Mouse (Mus musculus) mouse trophoblast stem cell (cell line): ENCODE measurements around the gene Gdpgp1.

Source experiments
- in situ Hi-C, 2 experiments: fragments of 300-500 bp; cut with MseI, MboI; formaldehyde crosslinking; loops; 2 replicates in 1 of 2; 3 replicates in 1 of 2; pipeline ENCODE4 v1.15.1; 2025

Gene Gdpgp1

DNA sequence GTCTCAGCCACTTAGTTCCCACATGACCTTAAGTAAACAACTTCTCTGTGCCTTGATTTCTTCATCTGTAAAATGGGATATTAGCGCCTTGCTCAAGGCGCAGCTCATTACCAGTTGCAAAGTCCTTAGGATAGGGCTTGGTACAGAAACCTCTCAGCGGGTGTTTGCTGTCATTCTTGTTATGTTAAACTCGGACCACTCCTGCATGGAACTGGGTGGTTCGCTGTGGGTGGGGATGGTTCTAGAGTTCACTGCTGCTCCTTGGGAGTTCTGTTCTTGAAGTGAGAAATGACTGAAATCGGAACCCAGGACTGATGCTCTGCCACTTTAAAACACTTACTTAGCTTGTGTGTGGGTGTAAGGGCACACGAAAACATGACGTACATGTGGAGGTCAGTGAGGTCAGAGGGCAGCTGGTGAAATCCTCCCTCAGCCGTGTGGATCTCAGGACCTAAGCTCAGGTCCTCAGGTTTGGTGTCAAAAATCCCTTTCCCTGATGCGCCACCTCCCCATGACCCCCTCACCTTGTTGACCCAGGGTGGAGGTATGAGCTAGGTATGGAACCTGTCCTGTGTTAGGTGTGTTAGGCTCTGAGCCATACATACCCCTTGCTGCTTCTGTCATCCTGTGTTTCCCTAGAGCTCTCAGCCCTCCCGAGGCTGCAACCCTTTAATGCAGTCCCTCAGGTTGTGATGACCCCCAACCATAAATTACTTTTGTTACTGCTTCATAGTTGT, 32.6 kb upstream of the Gdpgp1 start:
- in situ Hi-C loops, result no loop called here

DNA sequence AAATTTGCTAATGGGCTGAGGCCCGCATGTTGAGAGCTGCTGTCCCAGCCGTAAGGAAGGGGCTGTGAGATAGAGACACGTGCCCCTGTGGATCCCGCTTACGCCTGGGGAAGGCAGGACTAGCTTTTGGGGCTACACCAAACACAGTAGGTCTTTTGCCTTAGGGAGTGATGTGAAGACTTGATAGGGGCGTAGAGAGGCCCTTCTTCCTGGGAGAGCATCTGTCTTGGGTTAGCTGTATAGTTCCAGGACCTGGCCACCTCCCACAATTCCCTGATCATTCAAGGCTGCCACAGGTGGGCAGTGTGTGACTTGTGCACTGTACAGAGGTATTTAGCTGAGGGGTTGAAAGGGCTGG, 32.1 kb upstream of the Gdpgp1 start:
- in situ Hi-C loops, result no loop called here

DNA sequence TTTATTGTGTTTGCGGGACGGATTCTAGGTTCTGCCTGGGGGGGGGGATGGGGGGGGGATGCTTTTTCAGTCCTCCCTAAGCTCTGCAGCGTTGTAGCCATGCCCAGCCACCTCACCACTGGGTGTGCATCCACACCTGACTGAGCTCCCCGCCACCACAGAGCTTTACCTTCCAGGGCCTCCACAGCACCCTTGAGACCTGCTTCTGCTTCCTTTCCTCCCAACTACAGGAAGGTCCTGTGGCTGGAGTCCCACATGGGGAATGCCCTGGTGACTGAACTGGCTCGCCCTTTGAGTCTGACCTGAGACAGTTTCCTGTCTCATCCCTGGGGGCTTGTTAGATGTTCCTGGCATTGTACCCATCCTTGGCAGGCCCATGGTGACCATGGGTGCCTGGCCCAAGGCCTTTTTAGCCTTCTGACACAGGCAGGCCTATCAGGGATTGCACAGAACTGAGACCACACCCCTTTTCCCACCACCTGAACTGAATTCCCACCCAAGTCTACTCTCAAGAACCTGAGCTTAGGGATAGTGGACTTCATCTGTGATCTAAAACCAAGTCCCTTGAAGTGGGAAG, 31.6 kb upstream of the Gdpgp1 start:
- in situ Hi-C loops, result no loop called here

DNA sequence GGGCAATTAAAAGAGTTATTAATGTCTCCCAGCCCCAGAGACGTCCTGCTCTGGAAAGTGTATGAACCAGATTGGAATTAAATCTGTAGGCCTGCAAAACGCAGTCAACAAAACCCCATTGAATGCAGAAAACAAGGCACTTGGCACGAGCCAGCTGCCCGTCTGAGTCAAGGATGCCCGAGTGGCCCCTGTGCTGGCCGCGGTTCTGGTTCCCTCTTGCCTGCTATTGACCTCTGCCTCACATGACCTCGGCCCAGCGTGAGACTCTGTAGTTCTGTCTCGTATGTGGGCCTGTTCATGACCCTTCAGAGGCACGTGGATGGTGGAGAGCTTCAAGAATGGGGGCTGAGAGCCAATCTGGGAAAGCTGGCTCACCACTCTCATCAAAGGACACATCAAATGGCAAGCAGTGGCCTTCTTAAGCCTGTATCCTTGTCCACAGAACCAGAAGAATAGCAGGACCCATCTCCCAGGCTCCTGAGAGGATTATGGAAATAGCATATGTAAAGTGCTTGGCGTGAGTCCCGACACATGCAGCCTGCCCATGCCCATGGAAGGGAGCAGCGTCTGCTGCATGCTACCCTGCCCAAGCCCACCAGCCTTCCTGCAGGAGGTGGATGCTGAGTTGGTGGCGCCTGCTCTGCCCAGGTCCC, 30.7 kb upstream of the Gdpgp1 start:
- in situ Hi-C loops, result no loop called here

DNA sequence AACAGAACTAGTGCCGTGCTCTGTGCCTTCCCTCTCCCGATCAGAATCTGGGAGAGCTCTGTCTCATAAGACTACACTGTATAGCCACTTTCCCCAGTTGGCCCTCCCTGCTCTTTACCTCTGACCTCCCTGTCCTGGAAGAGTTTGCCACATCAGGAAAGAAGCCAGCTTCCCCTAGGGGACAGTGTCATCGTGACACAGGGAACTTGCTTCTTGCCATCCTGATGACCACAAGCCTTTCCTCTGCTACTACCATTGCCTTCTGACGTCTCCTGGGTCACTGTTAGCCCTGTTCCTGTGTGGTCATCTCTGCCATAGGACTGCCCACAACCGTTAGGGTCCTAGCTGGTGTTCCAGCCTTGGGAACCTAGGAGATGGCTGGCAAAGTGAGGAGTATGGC, 29.7 kb upstream of the Gdpgp1 start:
- in situ Hi-C loops, result no loop called here

DNA sequence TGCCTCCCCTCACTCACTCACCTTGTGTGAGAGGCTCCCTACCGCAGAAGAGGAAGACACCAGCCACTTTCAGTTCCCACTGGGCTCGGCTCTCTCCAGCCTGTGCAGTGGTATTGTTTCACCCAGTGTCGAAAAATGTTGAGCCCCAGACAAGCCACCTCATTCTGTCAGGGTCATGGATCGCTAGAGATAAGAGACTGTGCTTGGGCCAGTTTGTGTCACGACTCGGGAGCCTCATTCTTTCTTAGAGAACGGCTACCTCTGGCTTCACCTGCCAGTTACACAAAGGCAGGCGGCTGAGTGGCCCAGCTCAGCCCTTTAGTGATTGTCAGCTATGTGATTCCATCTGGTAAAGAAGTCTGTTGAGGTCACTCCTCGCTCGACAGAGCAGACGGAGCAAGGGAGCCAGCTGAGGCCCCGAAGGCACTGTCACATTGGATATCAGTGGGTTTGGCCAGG, 29.0 kb upstream of the Gdpgp1 start:
- in situ Hi-C loops, result no loop called here

DNA sequence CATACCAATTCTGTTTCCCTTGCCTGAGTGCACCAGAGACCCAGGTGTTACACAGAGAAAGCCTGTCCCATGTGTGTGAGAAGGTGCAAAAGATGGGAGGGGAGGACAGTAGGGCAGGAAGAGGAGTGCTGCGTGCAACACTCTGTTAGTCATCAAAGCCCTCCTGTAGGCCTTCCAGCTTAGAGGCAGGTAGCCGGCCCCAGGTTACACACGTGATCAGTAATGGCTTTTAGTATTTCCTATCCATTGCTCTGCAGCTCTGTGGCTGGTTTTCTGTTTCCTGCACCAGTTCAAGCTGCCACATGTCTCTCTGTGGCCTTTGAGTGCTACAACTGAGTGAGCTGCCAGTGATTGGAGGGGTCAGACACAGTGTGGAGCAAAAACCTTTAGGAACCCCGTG, 28.3 kb upstream of the Gdpgp1 start:
- in situ Hi-C loops, result no loop called here

DNA sequence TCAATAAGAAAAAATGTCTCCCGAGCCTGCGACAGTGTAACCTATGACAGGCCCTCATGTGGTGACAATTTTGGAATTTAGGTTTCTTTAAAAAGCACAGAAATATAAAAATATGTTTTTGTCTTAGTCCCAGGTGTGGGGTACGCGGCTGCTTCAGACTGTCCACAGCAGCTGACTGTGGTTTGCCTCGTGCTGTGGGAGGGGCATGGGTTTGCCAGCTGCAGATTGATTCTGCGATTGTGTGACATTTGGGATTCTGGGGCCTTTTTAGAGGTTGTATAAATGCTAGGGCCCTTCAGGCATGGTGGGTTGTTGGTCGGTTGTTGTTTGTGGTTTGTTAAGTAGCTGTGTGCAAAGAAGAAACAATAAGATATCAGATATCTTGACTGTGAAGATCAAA, 27.7 kb upstream of the Gdpgp1 start:
- in situ Hi-C loops, result no loop called here

DNA sequence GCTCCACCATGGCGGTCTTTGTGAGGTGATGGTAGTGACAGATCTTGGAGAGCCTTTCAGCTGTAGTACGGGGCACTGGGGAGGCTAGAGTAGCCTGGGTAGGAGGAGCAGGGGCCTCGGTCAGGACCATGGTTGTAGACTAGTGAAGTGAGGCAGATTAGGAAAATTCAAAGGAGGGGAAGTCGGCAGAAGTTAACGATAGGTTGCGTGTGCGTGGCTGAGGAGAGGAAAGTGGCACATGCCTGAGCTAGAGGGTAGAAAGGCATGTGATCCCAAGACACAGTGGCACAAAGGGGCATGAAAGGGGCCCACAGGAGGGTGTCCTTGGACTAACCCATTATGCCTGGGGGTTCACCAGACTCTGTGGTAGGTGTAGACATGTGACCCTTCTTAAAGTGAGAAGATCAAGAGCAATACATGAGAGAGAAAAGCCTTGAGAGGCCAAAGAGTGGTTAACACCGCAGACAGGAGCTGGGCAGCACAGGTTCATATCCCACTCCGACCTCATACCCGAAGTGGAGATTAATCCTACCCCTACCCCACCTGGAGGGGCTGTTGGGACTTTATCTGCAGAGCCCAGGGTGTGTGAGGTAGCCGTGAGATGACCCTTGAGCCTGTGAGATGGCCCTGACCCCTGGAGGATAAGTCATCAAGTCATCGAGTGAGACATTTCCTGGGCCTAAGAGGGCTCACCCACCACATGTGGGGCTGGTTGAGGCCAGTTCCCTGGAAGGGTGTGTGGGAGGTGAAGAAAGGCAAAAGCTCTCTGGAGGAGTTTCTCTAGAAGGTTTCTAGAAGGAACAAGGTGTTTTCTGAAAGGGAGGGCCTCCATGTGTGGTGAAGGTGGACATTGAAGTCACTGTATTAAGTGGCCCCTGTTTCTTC, 26.7 kb upstream of the Gdpgp1 start:
- in situ Hi-C loops, result no loop called here

DNA sequence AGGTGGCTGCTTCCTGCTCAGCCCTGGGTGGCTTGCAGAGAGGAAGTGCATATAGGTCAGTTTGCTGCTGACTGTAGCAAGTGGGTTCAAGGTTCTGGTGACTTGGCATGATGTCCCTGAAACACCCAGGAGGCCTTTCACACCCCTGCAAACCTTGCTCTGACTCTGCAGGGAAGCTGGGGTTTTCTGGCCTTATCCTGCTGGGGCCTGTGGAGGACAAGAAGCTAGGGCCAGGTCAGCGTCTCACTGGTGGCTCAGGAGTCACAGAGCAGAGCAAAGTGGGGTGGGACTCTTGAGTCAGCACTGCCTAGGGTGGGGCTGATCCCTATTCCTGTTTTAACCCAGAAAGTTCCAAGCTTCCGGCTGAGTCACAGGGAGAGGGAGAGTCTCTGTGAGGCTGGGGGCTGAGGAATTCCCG, 25.3 kb upstream of the Gdpgp1 start:
- in situ Hi-C loops, result no loop called here

DNA sequence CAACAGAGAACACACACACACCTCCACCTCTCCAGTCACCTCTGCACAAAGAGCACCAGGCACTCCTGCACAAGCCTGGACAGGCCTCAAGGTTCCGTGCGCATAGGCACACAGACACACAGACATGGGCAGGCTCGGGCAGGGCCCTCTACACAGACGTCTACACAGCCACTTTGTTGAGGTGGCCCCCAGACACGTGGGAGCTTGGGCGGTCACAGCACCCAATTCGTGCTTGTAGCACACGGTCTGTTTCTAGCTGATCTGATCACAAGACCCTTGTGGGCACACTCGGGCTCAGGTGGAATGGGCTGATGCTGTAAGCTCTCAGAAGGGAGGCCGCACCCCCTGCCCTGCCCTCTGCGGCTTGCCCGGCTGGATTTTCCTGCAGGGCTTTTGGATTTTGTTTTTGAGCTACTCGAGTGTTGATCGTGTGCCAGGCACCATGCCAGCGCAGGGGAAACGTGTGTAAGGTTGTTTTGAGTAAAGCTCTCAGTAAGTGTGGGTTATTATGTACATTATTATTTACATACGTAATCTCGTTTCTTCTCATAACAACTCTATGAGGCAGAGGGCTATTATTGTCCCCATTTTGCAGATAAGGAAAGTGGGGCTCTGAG, 24.5 kb upstream of the Gdpgp1 start:
- in situ Hi-C loops, result no loop called here

DNA sequence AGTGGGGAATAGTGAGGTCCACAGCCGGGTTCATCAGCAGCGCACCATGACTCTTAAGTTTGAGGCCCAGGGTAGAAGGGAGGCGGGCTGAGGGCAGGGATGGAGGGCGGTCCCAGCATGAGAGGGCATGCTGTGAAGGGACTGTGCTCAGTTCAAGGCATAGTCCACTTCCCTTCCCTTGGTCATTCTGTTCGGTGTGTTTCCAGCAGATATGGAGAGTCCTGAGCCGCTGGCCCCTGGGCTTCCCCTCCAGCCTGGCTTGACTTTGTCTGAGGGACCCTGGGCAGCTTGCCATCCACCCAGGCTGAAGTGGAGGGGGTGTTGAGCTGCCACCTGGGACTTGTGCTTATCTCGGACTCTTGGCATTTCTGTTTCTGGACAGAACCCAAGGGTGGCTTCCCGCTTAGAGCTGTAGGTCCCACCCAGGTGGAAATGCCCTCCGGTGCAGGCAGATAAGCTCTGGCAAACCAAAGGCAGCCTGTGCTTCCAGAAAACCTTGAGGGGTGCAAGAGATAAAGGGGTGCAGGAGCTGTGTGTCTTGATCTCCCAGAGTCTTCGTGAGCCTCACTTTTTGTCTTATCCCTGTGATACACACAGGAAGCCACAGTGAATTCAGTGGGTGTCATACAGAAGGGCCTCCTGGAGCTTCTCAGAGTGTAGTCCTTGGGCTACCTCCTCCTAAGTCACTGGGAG, 23.8 kb upstream of the Gdpgp1 start:
- in situ Hi-C loops, result no loop called here

DNA sequence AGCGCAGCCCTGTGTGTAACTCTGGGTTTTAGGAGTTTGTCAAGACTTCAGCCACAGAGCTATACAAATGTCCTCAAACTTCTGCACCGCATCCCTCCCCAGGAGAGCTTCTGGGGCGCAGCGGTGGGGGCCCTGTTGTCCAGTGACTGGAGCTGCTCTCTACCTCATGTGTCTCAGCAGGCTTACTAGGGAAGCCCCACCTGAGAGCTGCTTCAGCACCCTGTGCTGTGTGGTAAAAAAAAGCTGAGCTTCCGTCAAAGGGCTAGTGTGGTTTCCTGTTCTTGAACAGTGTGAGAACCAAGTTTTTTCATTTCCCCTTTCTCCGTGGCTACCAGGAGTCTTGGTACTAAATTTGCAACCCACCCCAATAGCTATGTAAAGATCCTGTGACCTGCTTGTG, 23.0 kb upstream of the Gdpgp1 start:
- in situ Hi-C loops, result loop anchor here in 1 of 2 experiments (5.0 kb wide), 1 partner anchor 47 kb away; no protein-coding TSS in a partner anchor

DNA sequence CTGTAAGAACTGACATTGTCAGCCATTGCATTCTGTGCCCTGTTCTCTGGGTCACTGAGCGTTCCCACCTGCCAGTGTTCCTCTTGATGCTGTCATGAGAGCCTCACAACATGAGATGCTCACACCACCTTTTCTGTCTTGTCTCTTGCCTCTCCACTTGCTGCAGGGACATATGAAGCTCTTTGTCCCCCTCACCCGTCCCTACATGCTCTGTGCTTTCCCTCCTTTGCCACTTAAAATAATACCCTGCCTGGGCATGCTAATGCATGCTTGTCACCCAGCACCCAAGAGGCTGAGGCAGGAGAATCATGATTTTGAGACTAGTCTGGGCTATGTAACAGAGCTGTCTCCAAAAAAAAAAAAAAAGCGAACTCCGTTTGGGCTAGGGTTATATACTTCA, 21.7 kb upstream of the Gdpgp1 start:
- in situ Hi-C loops, result loop anchor here in 1 of 2 experiments (5.0 kb wide), 1 partner anchor 49 kb away; no protein-coding TSS in a partner anchor

DNA sequence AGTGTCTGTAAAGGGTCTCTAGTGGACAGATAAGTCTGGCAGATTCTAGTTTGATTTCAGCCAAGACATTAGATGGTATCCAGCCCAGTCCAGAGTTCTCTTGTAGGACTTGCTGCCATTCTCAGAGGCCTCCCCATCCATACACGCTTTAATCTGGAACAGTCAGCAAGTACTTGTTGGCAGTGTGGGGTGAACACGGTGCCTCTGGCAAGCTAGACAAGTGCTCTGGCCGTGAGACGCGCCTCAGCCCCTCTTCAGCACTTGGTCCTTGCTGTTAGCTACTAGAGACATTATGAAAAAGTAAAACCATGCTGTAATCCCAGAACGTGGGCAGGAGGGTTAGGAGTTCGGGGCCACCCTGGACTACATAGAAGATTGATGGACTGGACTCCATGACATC, 19.1 kb upstream of the Gdpgp1 start:
- in situ Hi-C loops, result loop anchor here in 1 of 2 experiments (5.0 kb wide), 1 partner anchor 51 kb away; no protein-coding TSS in a partner anchor

DNA sequence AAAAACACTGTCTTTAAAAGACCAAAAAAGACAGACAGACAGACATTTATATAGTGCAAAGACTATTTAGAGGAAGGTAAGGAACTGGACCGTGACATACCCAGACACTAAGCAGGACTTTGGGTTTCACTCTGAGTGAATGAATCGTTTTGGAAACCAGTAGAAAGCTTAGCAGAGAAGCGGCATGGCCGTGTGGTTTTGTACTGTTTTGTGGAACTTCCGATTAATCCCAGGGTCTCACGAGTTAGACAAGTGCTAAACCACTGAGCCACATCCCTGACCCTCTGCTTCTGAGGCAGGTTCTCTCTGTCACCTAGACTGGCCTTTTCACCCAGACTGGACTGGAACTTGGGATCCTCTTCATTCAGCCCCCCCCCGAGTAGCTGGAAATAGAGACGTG, 18.2 kb upstream of the Gdpgp1 start:
- in situ Hi-C loops, result loop anchor here in 1 of 2 experiments (5.0 kb wide), 1 partner anchor 52 kb away; no protein-coding TSS in a partner anchor

DNA sequence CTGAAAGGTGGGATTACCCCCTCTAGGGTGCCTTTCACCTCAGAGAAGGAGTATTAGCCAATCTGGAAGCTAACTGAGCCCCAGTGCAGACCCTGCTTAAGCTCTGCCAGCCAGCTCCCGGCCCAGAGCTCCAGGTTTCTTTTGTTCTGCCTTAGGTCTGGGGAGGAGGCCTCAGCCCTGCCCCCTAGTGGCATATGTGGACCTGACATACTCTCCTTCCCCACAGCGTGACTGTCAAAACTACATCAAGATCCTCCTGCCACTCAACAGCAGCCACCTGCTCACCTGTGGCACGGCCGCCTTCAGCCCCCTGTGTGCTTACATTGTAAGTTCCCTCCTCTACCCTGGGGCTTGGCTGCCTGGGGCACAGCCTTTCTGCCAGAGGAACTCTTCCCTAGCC, 17.3 kb upstream of the Gdpgp1 start:
- in situ Hi-C loops, result no loop called here

DNA sequence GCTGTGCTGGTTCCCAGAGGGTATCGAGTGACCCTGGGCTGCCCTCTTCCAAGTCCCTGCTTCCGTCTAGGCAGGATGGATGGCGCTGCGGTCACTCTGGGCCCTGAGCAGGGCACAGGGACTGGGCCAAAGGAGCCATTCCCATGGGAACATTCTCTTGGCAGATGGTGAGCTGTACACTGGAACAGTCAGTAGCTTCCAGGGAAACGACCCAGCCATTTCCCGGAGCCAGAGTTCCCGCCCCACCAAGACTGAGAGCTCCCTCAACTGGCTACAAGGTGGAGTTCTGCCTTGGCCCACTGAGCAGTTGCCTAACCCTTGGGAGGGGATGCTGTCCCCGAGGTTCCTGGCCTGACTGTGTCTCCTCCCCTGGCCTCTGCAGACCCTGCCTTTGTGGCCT, 16.1 kb upstream of the Gdpgp1 start:
- in situ Hi-C loops, result no loop called here

DNA sequence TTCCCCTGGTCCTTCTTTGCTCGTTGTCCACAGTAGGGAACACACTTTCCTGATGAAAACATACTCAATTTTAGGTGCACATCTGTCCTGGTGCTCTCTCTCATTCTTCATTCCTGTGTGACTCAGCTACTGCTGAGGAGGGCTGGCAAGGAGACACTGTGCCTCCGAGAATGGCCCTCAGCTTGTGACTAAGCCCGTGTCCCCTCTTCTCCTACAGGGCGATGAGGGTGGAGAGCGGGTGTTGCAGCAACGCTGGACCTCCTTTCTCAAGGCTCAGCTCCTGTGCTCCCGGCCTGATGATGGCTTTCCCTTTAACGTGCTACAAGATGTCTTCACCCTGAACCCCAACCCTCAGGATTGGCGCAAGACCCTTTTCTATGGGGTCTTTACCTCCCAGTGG, 14.0 kb upstream of the Gdpgp1 start:
- in situ Hi-C loops, result no loop called here

DNA sequence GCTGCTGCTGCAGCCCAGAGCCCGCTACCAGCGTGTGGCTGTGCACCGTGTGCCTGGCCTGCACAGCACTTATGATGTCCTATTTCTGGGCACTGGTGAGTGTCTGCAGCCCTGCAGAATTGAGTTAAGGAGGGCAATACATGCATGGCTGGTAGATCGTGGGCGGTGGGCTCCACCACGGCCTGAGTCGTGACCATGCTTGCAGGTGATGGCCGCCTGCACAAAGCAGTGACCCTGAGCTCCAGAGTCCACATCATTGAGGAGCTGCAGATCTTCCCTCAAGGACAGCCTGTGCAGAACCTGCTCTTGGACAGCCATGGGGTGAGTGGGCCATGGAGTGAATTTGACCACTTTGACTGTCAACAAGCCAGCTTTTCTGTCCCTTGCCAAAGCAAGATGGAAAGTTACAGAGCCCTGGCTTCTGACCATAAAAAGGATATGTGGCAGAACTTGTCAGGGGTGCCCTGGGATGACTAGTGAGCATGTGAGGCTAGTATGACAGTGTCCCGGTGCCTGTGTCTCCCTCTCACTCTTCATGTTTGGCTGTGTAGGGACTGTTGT, 12.3 kb upstream of the Gdpgp1 start:
- in situ Hi-C loops, result no loop called here
